Mouse (Mus musculus): Measurements from ENCODE around the gene Rasl12. TPM values are rescaled to one million over a fixed set of nuclear protein-coding genes. Genes with fewer than 3 reads are reported as not detected.

Gene Rasl12
- polyA plus RNA-seq, 1 experiment from 2014 or later = 6.2 TPM

GRCm38 (mm10) chr9:65375163-65375934 is 23.0 kb upstream of the Rasl12 start:
- no peak for ATAC-seq
- no peaks in the 10 kb centered on the region for H3K4me1 ChIP-seq (replicated peaks)
- peaks cover 53% of the 10 kb centered on the region for H3K36me3 ChIP-seq
- H3K27me3 ChIP-seq = no peaks in the 10 kb centered on the region
- H3K9ac ChIP-seq (replicated peaks) = no peak overlapping the region
- no peaks in the 10 kb centered on the region for H3K9me3 ChIP-seq
- WGBS = 88% methylated on average over 9 of the region's 9 CpGs
- no peak overlapping the region for H3K27ac ChIP-seq
- no peak overlapping the region for H3K4me3 ChIP-seq (replicated peaks)
- H3K4me2 ChIP-seq (replicated peaks) = no peak overlapping the region

DNA sequence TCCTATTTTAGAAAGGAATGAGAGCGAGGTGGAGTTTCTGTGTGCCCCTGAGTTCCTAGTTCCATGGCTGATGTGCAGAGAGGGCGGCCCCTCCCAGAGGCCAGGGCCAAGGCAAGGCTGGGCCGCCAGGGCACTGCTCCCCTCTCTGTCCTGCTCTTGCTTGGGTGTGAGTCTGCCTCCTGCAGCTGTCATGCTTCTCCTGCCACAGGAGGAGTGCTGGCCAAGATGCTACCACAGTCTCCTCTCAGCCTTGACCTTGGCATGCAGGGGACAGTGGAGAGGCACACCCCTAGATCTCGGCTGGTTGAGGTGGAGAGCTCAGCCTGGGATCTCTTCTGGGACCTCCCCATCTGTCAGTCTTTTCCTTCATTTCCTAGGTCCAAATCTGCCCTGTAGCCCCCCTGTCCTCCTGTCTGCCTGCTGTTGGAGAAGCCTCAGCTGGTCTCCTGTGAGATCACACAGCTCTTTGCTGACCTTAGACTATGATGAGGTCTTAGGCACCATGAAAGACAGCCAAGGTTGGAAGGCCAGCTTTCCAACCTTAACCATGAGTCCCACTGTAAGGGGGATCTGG is 17.2 kb upstream of the Rasl12 start:
- Histone ChIP-seq H3K4me3 (replicated peaks) (no peak overlapping the region), H3K9me3 (no peaks in the 10 kb centered on the region), H3K9ac (replicated peaks) (no peak overlapping the region), H3K36me3 (peaks cover 20% of the 10 kb centered on the region), H3K27me3 (no peaks in the 10 kb centered on the region), H3K4me2 (replicated peaks) (no peak overlapping the region), H3K4me1 (replicated peaks) (no peaks in the 10 kb centered on the region), H3K27ac (no peak overlapping the region)
- 81% methylated on average over 4 of the region's 4 CpGs for WGBS
- ATAC-seq = no peak

DNA sequence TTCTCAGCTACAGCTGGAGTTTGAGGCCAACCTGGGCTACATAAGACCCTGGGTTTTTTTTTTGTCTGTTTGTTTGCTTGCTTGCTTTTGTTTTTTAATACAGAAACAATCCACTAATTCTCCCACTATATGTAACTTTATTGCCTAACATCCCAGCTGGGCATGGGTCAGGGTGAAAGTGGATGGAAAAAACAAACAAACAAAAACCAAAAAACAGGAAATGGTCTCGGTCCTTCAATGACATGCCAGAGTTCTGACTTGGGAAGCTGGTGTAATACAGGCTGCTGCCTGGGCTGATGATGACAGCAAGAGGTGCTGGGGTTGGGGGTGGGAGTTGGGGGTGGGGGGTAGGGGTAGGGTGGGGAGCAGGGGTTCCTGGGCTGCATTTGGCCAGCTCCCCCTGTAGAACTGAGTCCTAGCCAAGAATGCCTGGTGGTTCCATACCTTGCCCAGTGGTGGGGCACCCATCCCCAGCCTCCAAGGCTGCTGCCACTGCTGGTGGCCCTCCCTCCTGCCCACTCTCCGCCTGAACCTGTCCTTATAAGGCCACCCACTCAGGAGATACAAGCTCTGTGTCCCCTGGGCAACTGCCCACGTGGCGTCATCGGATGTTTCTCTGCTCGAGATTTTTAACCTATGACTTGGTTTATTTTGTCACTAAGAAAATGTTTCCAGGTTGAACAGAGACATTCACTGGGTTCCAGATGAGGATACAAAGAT is 16.1 kb upstream of the Rasl12 start:
- ATAC-seq = no peak
- peaks cover 11% of the 10 kb centered on the region for H3K36me3 ChIP-seq
- no peaks in the 10 kb centered on the region for H3K9me3 ChIP-seq
- H3K9ac ChIP-seq (replicated peaks) = no peak overlapping the region
- 78% methylated on average over 6 of the region's 6 CpGs for WGBS
- no peaks in the 10 kb centered on the region for H3K27me3 ChIP-seq
- no peak overlapping the region for H3K4me2 ChIP-seq (replicated peaks)
- H3K4me1 ChIP-seq (replicated peaks) = no peaks in the 10 kb centered on the region; the same call in 1 of the 2 replicates
- H3K4me3 ChIP-seq (replicated peaks) = no peak overlapping the region
- no peak overlapping the region for H3K27ac ChIP-seq

- ATAC-seq = no peak
- peaks cover 6% of the 10 kb centered on the region; the same call in 1 of the 2 replicates for H3K36me3 ChIP-seq
- no peaks in the 10 kb centered on the region for H3K27me3 ChIP-seq
- no peak overlapping the region for H3K9ac ChIP-seq (replicated peaks)
- H3K4me2 ChIP-seq (replicated peaks) = no peak overlapping the region
- no peaks in the 10 kb centered on the region for H3K9me3 ChIP-seq
- no peak overlapping the region for H3K4me3 ChIP-seq (replicated peaks)
- H3K4me1 ChIP-seq (replicated peaks) = no peaks in the 10 kb centered on the region; the same call in 1 of the 2 replicates
- no peak overlapping the region for H3K27ac ChIP-seq
- 60% methylated on average over 3 of the region's 3 CpGs for WGBS
Measured at GRCm38 (mm10) chr9:65382751-65383097, 15.6 kb upstream of the Rasl12 start.

GRCm38 (mm10) chr9:65384276-65384675 is 14.0 kb upstream of the Rasl12 start:
- 62% methylated on average over 3 of the region's 3 CpGs for WGBS
- no peak for ATAC-seq
- no peaks in the 10 kb centered on the region for H3K36me3 ChIP-seq
- H3K27ac ChIP-seq = no peak overlapping the region
- peaks cover 11% of the 10 kb centered on the region for H3K27me3 ChIP-seq
- no peak overlapping the region for H3K4me3 ChIP-seq (replicated peaks)
- no peak overlapping the region for H3K9ac ChIP-seq (replicated peaks)
- H3K4me2 ChIP-seq (replicated peaks) = no peak overlapping the region
- H3K4me1 ChIP-seq (replicated peaks) = no peaks in the 10 kb centered on the region; the same call in 1 of the 2 replicates
- H3K9me3 ChIP-seq = no peaks in the 10 kb centered on the region

GRCm38 (mm10) chr9:65386373-65387140 is 11.7 kb upstream of the Rasl12 start:
- Histone ChIP-seq H3K9me3 (no peaks in the 10 kb centered on the region), H3K9ac (replicated peaks) (no peak overlapping the region), H3K4me2 (replicated peaks) (no peak overlapping the region), H3K36me3 (no peaks in the 10 kb centered on the region), H3K27me3 (peaks cover 34% of the 10 kb centered on the region), H3K4me1 (replicated peaks) (peaks cover 8% of the 10 kb centered on the region), H3K4me3 (replicated peaks) (no peak overlapping the region), H3K27ac (no peak overlapping the region)
- WGBS = 41% methylated on average over 8 of the region's 8 CpGs
- ATAC-seq = no peak

DNA sequence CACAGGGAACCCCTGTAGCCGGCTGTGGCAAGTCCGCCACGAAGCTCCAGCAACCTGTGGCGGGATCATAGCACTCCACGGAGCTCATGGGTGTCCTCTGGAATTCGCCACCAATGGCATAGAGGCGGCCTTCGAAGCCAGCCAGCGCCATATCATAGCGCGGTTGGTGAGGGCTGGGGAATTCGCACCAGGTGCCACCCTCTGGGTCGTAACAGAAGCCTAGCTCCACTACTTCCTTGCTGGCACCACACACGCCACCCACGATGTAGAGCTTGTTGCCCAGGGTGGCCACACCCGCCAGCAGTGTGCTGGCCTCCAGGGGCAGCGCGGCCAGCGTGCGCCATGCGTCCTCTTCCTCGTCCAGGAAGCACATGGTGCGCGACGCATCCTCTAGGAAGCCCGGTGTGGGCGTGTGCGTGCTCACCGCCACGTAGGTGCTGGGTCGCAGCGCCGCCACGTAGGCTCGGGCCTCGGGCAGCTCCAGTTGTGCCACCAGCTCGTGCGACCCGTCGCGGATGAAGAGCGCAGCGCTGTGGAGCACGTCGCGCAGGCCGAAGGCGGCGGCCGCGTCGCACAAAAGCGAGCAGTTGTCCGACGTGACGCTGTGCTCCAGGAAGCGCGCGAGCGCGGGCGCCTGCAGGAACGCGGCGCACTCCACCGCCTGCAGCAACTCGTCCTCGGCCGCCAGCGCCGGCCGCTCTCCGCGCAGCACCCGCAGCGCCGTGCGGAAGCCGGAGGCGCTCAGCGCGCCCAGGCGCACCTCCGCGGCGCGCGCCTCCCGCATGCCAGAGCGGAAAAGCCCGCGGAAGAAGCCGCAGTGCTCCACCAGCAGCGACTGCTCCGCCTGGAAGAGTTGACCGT is 7.3 kb upstream of the Rasl12 start:
- 20% methylated on average over 90 of the region's 96 CpGs for WGBS
- Histone ChIP-seq H3K4me1 (replicated peaks) (peaks cover 9% of the 10 kb centered on the region), H3K27me3 (peaks cover 56% of the 10 kb centered on the region), H3K36me3 (no peaks in the 10 kb centered on the region), H3K4me3 (replicated peaks) (peak overlapping the region; percentile 41), H3K27ac (no peak overlapping the region), H3K4me2 (replicated peaks) (peak overlapping the region; percentile 54), H3K9ac (replicated peaks) (peak overlapping the region; percentile 42; the same call in 1 of the 2 replicates), H3K9me3 (no peaks in the 10 kb centered on the region)
- ATAC-seq = peak; percentile 37

- peaks cover 56% of the 10 kb centered on the region for H3K27me3 ChIP-seq
- WGBS = 54% methylated on average over 8 of the region's 8 CpGs
Measured at GRCm38 (mm10) chr9:65391613-65391964, 6.7 kb upstream of the Rasl12 start, which contains the start of gene Kbtbd13. Kbtbd13 (minus strand) TSS chr9:65391652.

GRCm38 (mm10) chr9:65392638-65393364 is 5.5 kb upstream of the Rasl12 start:
- Histone ChIP-seq H3K4me3 (replicated peaks) (no peak overlapping the region), H3K4me1 (replicated peaks) (peaks cover 9% of the 10 kb centered on the region), H3K9ac (replicated peaks) (no peak overlapping the region), H3K36me3 (no peaks in the 10 kb centered on the region), H3K27ac (no peak overlapping the region), H3K27me3 (peaks cover 56% of the 10 kb centered on the region), H3K9me3 (no peaks in the 10 kb centered on the region), H3K4me2 (replicated peaks) (no peak overlapping the region)
- 33% methylated on average over 6 of the region's 6 CpGs for WGBS
- no peak for ATAC-seq

More at GRCm38 (mm10) chr9:65391613-65391964, 6.7 kb upstream of the Rasl12 start, which contains the start of gene Kbtbd13:
- Histone ChIP-seq H3K4me3 (replicated peaks) (peak within 1 kb of the TSS; percentile 41), H3K4me2 (replicated peaks) (peak within 1 kb of the TSS; percentile 54), H3K4me1 (replicated peaks) (peaks cover 9% of the 10 kb centered on the region), H3K9ac (replicated peaks) (peak within 1 kb of the TSS; percentile 42; the same call in 1 of the 2 replicates), H3K9me3 (no peaks in the 10 kb centered on the region), H3K27ac (no peak within 1 kb of the TSS), H3K36me3 (no peaks in the 10 kb centered on the region)
- no peak for ATAC-seq

GRCm38 (mm10) chr9:65393606-65394005 is 4.7 kb upstream of the Rasl12 start:
- WGBS = 66% methylated on average over 2 of the region's 2 CpGs
- no peak overlapping the region for H3K27ac ChIP-seq
- no peak for ATAC-seq
- peaks cover 16% of the 10 kb centered on the region for H3K4me1 ChIP-seq (replicated peaks)
- H3K9me3 ChIP-seq = no peaks in the 10 kb centered on the region
- H3K4me3 ChIP-seq (replicated peaks) = no peak overlapping the region
- H3K36me3 ChIP-seq = no peaks in the 10 kb centered on the region
- H3K27me3 ChIP-seq = peaks cover 52% of the 10 kb centered on the region
- no peak overlapping the region for H3K4me2 ChIP-seq (replicated peaks)
- no peak overlapping the region for H3K9ac ChIP-seq (replicated peaks)
